Mouse (Mus musculus) MEL (cell line): ENCODE results near the gene Doxl2.

Source experiments
- CHD1 ChIP-seq: IDR thresholded peaks from 2 replicates; pipeline ENCODE4 v1.6.1; 2012; ENCODE audit warnings: low read depth, mild to moderate bottlenecking, inconsistent platforms, low read length, improper control_type of control experiment
- E2F4 ChIP-seq: IDR thresholded peaks from 2 replicates; pipeline ENCODE4 v1.6.1; 2011; ENCODE audit warnings: low read depth, low read length, improper control_type of control experiment, borderline replicate concordance
- EP300 ChIP-seq, 2 experiments: IDR thresholded peaks; 2 replicates each; pipeline ENCODE4 v1.6.1; 2011; ENCODE audit warnings: improper control_type of control experiment in 2 of 2, low read length in 2 of 2, low read depth in 1 of 2, mild to moderate bottlenecking in 1 of 2
- GATA1 ChIP-seq: IDR thresholded peaks from 2 replicates; pipeline ENCODE4 v1.6.1; 2011; ENCODE audit warnings: low read depth, low read length, improper control_type of control experiment
- POLR2A ChIP-seq, 2 experiments: IDR thresholded peaks; 2 replicates each; pipeline ENCODE4 v1.6.1; 2011 to 2012; ENCODE audit warnings: low read length in 2 of 2, mild to moderate bottlenecking in 2 of 2, control low read depth in 1 of 2, improper control_type of control experiment in 1 of 2, low read depth in 1 of 2, moderate library complexity in 1 of 2; ENCODE audit not compliant: control insufficient read depth in 1 of 2, insufficient read depth in 1 of 2, poor library complexity in 1 of 2
- TBP ChIP-seq: IDR thresholded peaks from 2 replicates; pipeline ENCODE4 v1.8.0; 2011; ENCODE audit warnings: low read depth, low read length, improper control_type of control experiment
- USF2 ChIP-seq, 2 experiments: IDR thresholded peaks; 2 replicates each; pipeline ENCODE4 v1.6.1; 2011 to 2012; ENCODE audit warnings: improper control_type of control experiment in 2 of 2, low read length in 2 of 2, borderline replicate concordance in 1 of 2, inconsistent platforms in 1 of 2, low read depth in 1 of 2, mild to moderate bottlenecking in 1 of 2; ENCODE audit not compliant: insufficient read depth in 1 of 2

GRCm38 (mm10) chr6:48989971-48990370 is 15.2 kb downstream of the Doxl2 start:
- no peak for TF ChIP-seq EP300 (IDR thresholded peaks at IDR 0.05; ENCODE audit: low read depth in 1 of 2, low read length in 2 of 2)
- no peak for TF ChIP-seq CHD1
- no peak for TF ChIP-seq TBP
- TF ChIP-seq USF2 (IDR thresholded peaks at IDR 0.05; ENCODE audit: borderline replicate concordance in 1 of 2, insufficient read depth in 1 of 2, low read depth in 1 of 2, low read length in 2 of 2), result no peak
- TF ChIP-seq E2F4, result no peak
- TF ChIP-seq GATA1, result no peak
- no peak for TF ChIP-seq POLR2A (IDR thresholded peaks at IDR 0.05; ENCODE audit: control insufficient read depth in 1 of 2, insufficient read depth in 1 of 2, low read depth in 1 of 2, low read length in 2 of 2, poor library complexity in 1 of 2)
